ENCODE assay signal across 9 mouse cellular contexts in genomic region chr15:96474325-96474955, GRCm38 (mm10). TPM values are rescaled to one million over a fixed set of nuclear protein-coding genes. Genes with fewer than 3 reads are reported as not detected.
A peak's percentile ranks its signal among the peaks of the same experiment; 100 is the strongest.
DNase-seq lines count a peak whose midpoint lies in the region; TF ChIP-seq lines count a peak whose summit lies in the region.
"Had no signal": no experiment of that assay in that cellular context is flagged by ENCODE, and none has a peak within 500 bp of the region (broad histone marks: within the 10 kb centered on the region; RNA-seq: fewer than 3 reads in every experiment).

No protein-coding gene starts in this region.

- TF ChIP-seq RAD21 in MEL (IDR thresholded peaks at IDR 0.05; ENCODE audit: low read depth, low read length) = no peak

- TF ChIP-seq EP300 in MEL (IDR thresholded peaks at IDR 0.05; ENCODE audit: low read depth in 1 of 2, low read length in 2 of 2) = no peak

- no peaks in the 10 kb centered on the region for H3K9me3 ChIP-seq in MEL (replicated peaks; ENCODE audit: insufficient read depth, low read length)
- H3K9me3 ChIP-seq: limb, embryonic 12.5 days had no signal

- H3K4me1 ChIP-seq in MEL (ENCODE audit: control insufficient read depth in 1 of 2, insufficient read depth in 2 of 2, low read length in 2 of 2) = peaks cover 2 to 7% of the 10 kb centered on the region in 2 experiments; a peak in 3 of 4 replicates

- peak; percentile 17 for DNase-seq in gastrocnemius, postnatal 25 days
- no peak for DNase-seq in gastrocnemius, postnatal 36 days
- DNase-seq in MEL (ENCODE audit: low read depth, low spot score) = peak; percentile 62
- DNase-seq in kidney, postnatal 14 days = peak; percentile 42
- DNase-seq in right cerebral cortex, postnatal 4 days = no peak
- DNase-seq in thymus, postnatal 0 days (ENCODE audit: low spot score) = no peak
- no peak for DNase-seq in testis, postnatal 14 days (ENCODE audit: low spot score)

- WGBS in macrophage (ENCODE audit: missing documents) = 21% methylated on average over 20 of the region's 20 CpGs

- intact Hi-C loops in gastrocnemius, postnatal 36 days (cut with DNase I) = no loop called here

- no peak for TF ChIP-seq POLR2A in MEL (IDR thresholded peaks at IDR 0.05; ENCODE audit: control insufficient read depth in 1 of 2, insufficient read depth in 1 of 2, low read depth in 1 of 2, low read length in 2 of 2, poor library complexity in 1 of 2)

- H3K4me3 ChIP-seq in MEL (ENCODE audit: control insufficient read depth in 1 of 2, insufficient read depth in 1 of 2, low read depth in 2 of 2, low read length in 2 of 2) = peak overlapping the region; percentile 38 to 73
- H3K4me3 ChIP-seq in macrophage (ENCODE audit: inconsistent target) = peak overlapping the region; percentile 10; the same call in 1 of the 2 replicates
- H3K4me3 ChIP-seq: limb, embryonic 12.5 days had no signal

- no peak overlapping the region for H3K27ac ChIP-seq in MEL (ENCODE audit: control insufficient read depth, low read depth, low read length)
- peak overlapping the region; percentile 81 for H3K27ac ChIP-seq in macrophage
- H3K27ac ChIP-seq: limb, embryonic 12.5 days had no signal

- H3K36me3 ChIP-seq in MEL (ENCODE audit: control insufficient read depth in 1 of 2, insufficient read depth in 2 of 2, low read length in 2 of 2) = peaks cover 0 to 2% of the 10 kb centered on the region in 2 experiments; a peak in 1 of 4 replicates
- H3K36me3 ChIP-seq in macrophage (ENCODE audit: inconsistent target) = no peaks in the 10 kb centered on the region
- H3K36me3 ChIP-seq: limb, embryonic 12.5 days had no signal

- H3K27me3 ChIP-seq in MEL (ENCODE audit: control insufficient read depth in 1 of 2, insufficient read depth in 2 of 2, low read length in 2 of 2) = no peaks in the 10 kb centered on the region; a peak in 1 of 4 replicates
- H3K27me3 ChIP-seq: limb, embryonic 12.5 days had no signal

- H3K9ac ChIP-seq in MEL (ENCODE audit: control insufficient read depth, low read depth, low read length, poor library complexity, severe bottlenecking) = peak overlapping the region; percentile 24
- H3K9ac ChIP-seq: limb, embryonic 12.5 days had no signal

- H3K79me2 ChIP-seq in MEL (ENCODE audit: control insufficient read depth, insufficient read depth, low read length, poor library complexity) = no peaks in the 10 kb centered on the region
- H3K79me2 ChIP-seq in macrophage (ENCODE audit: inconsistent target) = no peaks in the 10 kb centered on the region

- TF ChIP-seq CTCF in MEL (IDR thresholded peaks at IDR 0.05 in 2 of 3, conservative IDR thresholded peaks at IDR 0.05 in 1 of 3; ENCODE audit: control insufficient read depth in 1 of 3, insufficient read depth in 1 of 3, low read depth in 2 of 3, low read length in 3 of 3, poor library complexity in 1 of 3, severe bottlenecking in 1 of 3) = no peak

TF ChIP-seq in MEL, 35 proteins besides CTCF, POLR2A, EP300 and RAD21:
- TF ChIP-seq MYB (IDR thresholded peaks at IDR 0.05; ENCODE audit: low read depth, low read length) (no peak), JUND (IDR thresholded peaks at IDR 0.05; ENCODE audit: low read depth, low read length) (no peak), E2F4 (IDR thresholded peaks at IDR 0.05; ENCODE audit: borderline replicate concordance, low read depth, low read length) (no peak), MAX (IDR thresholded peaks at IDR 0.05; ENCODE audit: low read length) (no peak), TAL1 (IDR thresholded peaks at IDR 0.05; ENCODE audit: low read length) (peak; percentile 8; the same call in 1 of the 2 replicates), ETS1 (IDR thresholded peaks at IDR 0.05; ENCODE audit: low read depth, low read length) (0 out of 2 replicates have a peak, but pooled peaks have one; percentile 20)

RNA-seq across cellular contexts. Expression of gene Scaf11, which starts 13.8 kb away (rescaled TPM):
- 10 to 100 TPM; 29.2 to 33.1 TPM for total RNA-seq in gastrocnemius, postnatal 25 days (2021)
- total RNA-seq in gastrocnemius, postnatal 36 days (2021) = 10 to 100 TPM; 29.2 to 35.8 TPM
- total RNA-seq in MEL (2012; rRNA removed) = 137 and 156 TPM in 2 replicates
- polyA plus RNA-seq in MEL (2012; ENCODE audit: insufficient read depth in 1 of 2, insufficient read length in 2 of 2, low read depth in 1 of 2, low replicate concordance in 2 of 2, missing spikeins in 1 of 2) (100 to 1,000 TPM; 165 to 242 TPM), macrophage (2018) (46.8 to 54.9 TPM (median 51.0 TPM) in 3 replicates)
- 100 to 1,000 TPM in 13 of 26 experiments, 10 to 100 TPM in 13; 34.0 to 145 (median 104) TPM for total RNA-seq in macrophage (2018; cell fraction: chromatin; rRNA removed)
- total RNA-seq in macrophage (2018; cell fraction: cytosol; rRNA removed) = 10 to 100 TPM; 41.2 to 76.9 (median 59.3) TPM
- 100 to 1,000 TPM in 10 of 26 experiments, 10 to 100 TPM in 16; 40.2 to 148 (median 81.1) TPM for total RNA-seq in macrophage (2018; cell fraction: nucleus; rRNA removed)
- polyA plus RNA-seq in thymus, postnatal 0 days (2015; fragmentation: Nextera tagmentation; extraction: Ambion mirVana) = 70.8 and 88.6 TPM in 2 replicates

Comparison
In these comparisons a context has a peak if more than half of its experiments do, and no peak if none do; other contexts are left out.
1. DNase-seq: peak in gastrocnemius, postnatal 25 days (single experiment), MEL (single experiment) and kidney, postnatal 14 days (single experiment); none in gastrocnemius, postnatal 36 days (0 of 2), right cerebral cortex, postnatal 4 days (single experiment), thymus, postnatal 0 days (single experiment) and testis, postnatal 14 days (single experiment).